Mouse (Mus musculus): ENCODE measurements at regions not wholly inside any gene's neighbourhood (a gene's known extent, or its start where the extent isn't known, plus 50 kb on each side); places are given as distances from the start of the nearest gene placed in this dataset.

DNA sequence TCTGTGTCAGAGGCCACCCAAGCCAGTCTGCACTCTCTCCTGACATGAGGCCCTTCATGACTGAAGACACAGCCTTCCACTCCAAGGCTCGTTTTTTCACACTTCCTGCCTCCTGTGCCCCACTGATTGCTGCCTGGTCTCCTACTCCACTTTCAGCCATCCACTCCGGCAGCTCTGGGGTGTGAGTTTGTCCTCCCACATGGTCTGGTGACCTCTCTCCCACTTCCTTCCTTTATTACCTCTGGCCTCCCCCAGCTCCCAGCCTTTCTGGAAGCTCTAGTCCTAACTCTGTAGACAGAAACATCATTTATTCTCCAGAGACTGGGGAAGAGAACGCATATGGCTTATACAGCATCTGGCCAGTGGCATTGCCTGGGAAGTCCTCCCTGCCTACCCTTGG lies 349.0 kb downstream of the Ptpru start:
- Histone ChIP-seq H3K4me2 (replicated peaks) (no peak overlapping the region), H3K27ac (no peak overlapping the region), H3K9me3 (ENCODE audit: control insufficient read depth, low read length) (no peaks in the 10 kb centered on the region), H3K9ac (no peak overlapping the region), H3K4me1 (replicated peaks; ENCODE audit: control insufficient read depth, insufficient read depth, low read length) (peaks cover 57% of the 10 kb centered on the region), H3K27me3 (ENCODE audit: control insufficient read depth, insufficient read depth, low read length) (no peaks in the 10 kb centered on the region), H3K36me3 (replicated peaks; ENCODE audit: control insufficient read depth, insufficient read depth) (no peaks in the 10 kb centered on the region), H3K4me3 (replicated peaks; ENCODE audit: low read length) (no peak overlapping the region)
- 60% methylated on average over 3 of the region's 3 CpGs for WGBS
- ATAC-seq (ENCODE audit: low FRiP score) (no peak), DNase-seq (ENCODE audit: low spot score) (no peak)

DNA sequence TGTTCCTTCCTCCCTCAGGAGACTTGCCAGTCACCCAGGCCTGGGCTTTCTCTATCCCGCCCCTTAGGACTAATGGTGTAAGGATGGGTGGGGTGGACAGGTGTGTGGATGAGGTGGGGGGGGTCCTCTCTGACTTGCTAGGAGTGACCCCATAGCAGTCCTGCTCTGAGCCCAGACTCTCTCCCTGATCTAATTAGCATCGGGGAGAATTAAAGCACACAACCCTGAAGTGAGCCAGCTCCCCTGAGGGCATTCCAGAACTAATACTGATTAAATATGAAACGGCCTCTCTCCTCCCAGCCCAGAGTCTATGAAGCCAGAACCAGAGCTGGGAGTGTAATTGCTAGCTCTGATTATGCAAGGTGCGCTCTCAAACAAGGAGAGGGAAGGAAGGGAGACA lies 346.1 kb downstream of the Ptpru start:
- Histone ChIP-seq H3K27me3 (ENCODE audit: control insufficient read depth, insufficient read depth, low read length) (no peaks in the 10 kb centered on the region), H3K4me1 (replicated peaks; ENCODE audit: control insufficient read depth, insufficient read depth, low read length) (peaks cover 44% of the 10 kb centered on the region), H3K9ac (no peak overlapping the region), H3K36me3 (replicated peaks; ENCODE audit: control insufficient read depth, insufficient read depth) (no peaks in the 10 kb centered on the region), H3K4me3 (replicated peaks; ENCODE audit: low read length) (no peak overlapping the region), H3K4me2 (replicated peaks) (no peak overlapping the region), H3K9me3 (ENCODE audit: control insufficient read depth, low read length) (no peaks in the 10 kb centered on the region), H3K27ac (no peak overlapping the region)
- ATAC-seq (ENCODE audit: low FRiP score) (no peak; the same call in 1 of the 2 replicates), DNase-seq (ENCODE audit: low spot score) (no peak)
- 34% methylated on average over 4 of the region's 4 CpGs for WGBS

- WGBS, result 34% methylated on average over 4 of the region's 4 CpGs
- Histone ChIP-seq H3K4me1 (replicated peaks; ENCODE audit: control insufficient read depth, insufficient read depth, low read length) (peaks cover 32% of the 10 kb centered on the region), H3K27ac (peak overlapping the region; percentile 24; the same call in 1 of the 2 replicates), H3K9ac (no peak overlapping the region), H3K27me3 (ENCODE audit: control insufficient read depth, insufficient read depth, low read length) (no peaks in the 10 kb centered on the region), H3K4me2 (replicated peaks) (no peak overlapping the region), H3K4me3 (replicated peaks; ENCODE audit: low read length) (no peak overlapping the region), H3K9me3 (ENCODE audit: control insufficient read depth, low read length) (no peaks in the 10 kb centered on the region), H3K36me3 (replicated peaks; ENCODE audit: control insufficient read depth, insufficient read depth) (no peaks in the 10 kb centered on the region)
- ATAC-seq (ENCODE audit: low FRiP score) (0 out of 2 replicates have a peak, but pooled peaks have one; percentile 40), DNase-seq (ENCODE audit: low spot score) (no peak)
Observed at GRCm38 (mm10) chr4:131493726-131494125, 344.4 kb downstream of the Ptpru start.

DNA sequence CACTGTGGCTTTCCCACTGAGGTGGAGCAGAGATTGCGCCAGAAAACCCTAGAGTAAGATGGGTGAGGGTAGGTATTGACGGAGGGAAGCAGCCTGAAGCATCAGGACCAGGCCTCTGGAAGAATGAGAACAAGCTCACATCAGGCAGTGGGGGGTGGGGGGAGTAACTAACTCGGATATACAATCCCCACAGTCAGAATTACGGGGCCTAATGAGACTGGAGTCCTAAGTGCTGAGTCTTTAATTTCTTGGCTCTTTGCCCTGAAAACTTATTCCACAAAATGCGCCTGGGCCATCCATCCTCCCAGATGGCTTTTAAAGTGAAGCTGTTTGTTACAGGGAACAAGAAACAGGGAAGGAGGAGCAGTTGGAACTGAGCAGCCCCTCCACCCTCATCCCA lies 341.2 kb downstream of the Ptpru start:
- WGBS, result 53% methylated on average over 5 of the region's 5 CpGs
- no peak overlapping the region for H3K4me2 ChIP-seq (replicated peaks)
- DNase-seq (ENCODE audit: low spot score), result no peak
- H3K9ac ChIP-seq, result no peak overlapping the region
- no peak for ATAC-seq (ENCODE audit: low FRiP score)
- H3K27me3 ChIP-seq (ENCODE audit: control insufficient read depth, insufficient read depth, low read length), result no peaks in the 10 kb centered on the region
- 0 out of 2 replicates have a peak overlapping the region, but pooled peaks have one; percentile 47 for H3K27ac ChIP-seq
- no peak overlapping the region for H3K4me3 ChIP-seq (replicated peaks; ENCODE audit: low read length)
- H3K4me1 ChIP-seq (replicated peaks; ENCODE audit: control insufficient read depth, insufficient read depth, low read length), result peaks cover 32% of the 10 kb centered on the region
- no peaks in the 10 kb centered on the region for H3K9me3 ChIP-seq (ENCODE audit: control insufficient read depth, low read length)
- no peaks in the 10 kb centered on the region for H3K36me3 ChIP-seq (replicated peaks; ENCODE audit: control insufficient read depth, insufficient read depth)

DNA sequence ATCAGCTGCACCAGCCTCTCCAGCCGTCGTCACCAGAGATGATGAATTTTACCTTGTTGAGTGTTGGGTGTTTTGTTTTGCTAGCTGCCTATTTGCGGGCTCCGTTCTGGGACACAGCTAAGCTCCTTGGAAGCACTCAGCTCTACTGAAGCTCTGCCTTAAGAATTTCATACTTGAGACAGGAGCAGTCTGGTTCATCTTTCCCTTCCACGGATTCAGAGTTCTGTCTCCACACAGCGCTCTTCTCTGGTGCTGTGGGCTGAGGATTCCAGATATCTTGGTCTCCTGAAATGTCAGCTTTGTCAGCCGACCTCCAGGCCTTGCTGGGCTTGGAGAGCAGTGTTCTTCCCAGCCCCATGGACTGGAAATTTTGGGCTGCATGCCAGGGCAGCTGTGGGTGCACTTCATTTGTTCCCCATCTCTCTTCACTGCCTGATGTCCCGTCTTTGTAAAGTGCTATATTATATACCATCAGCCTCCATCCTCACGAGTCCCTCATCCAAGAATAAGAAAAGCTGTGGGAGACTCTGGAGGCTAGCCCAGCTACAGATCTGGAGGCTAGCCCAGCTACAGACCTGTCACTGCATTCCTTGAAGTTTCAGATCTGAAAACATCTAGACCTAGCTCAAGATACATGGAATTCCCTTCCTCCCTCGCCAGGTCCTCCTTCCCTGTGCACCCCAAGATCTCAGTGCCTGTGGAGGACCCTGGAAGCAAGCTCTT lies 337.0 kb downstream of the Ptpru start:
- no peak overlapping the region for H3K4me2 ChIP-seq (replicated peaks)
- WGBS, result 86% methylated on average over 10 of the region's 10 CpGs
- no peak for ATAC-seq (ENCODE audit: low FRiP score)
- H3K4me3 ChIP-seq (replicated peaks; ENCODE audit: low read length), result no peak overlapping the region
- no peak overlapping the region for H3K27ac ChIP-seq
- peaks cover 7% of the 10 kb centered on the region for H3K4me1 ChIP-seq (replicated peaks; ENCODE audit: control insufficient read depth, insufficient read depth, low read length)
- no peak overlapping the region for H3K9ac ChIP-seq
- DNase-seq (ENCODE audit: low spot score), result no peak
- no peaks in the 10 kb centered on the region for H3K9me3 ChIP-seq (ENCODE audit: control insufficient read depth, low read length)
- H3K27me3 ChIP-seq (ENCODE audit: control insufficient read depth, insufficient read depth, low read length), result no peaks in the 10 kb centered on the region
- no peaks in the 10 kb centered on the region for H3K36me3 ChIP-seq (replicated peaks; ENCODE audit: control insufficient read depth, insufficient read depth)

DNA sequence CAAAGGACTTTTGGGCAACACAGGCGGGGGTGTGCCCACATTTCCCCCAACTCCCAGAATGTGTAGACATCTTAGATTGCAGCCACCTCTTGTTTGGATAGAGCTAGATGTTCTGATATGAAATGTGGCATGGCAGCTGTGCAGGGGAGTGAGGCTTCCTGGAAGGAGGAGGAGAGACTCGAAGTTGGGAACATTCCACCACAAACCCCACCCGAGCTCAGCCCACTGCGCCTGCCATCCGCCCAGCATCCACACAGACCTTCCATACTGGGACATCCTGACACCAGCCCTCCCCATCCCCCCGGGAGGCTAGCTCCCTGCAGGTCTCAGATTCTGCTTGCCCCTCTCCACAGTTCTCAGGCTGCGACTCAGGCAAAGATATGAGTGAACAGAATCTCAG lies 329.9 kb downstream of the Ptpru start:
- H3K9ac ChIP-seq, result no peak overlapping the region
- no peak overlapping the region for H3K4me3 ChIP-seq (replicated peaks; ENCODE audit: low read length)
- H3K4me2 ChIP-seq (replicated peaks), result no peak overlapping the region
- no peaks in the 10 kb centered on the region for H3K36me3 ChIP-seq (replicated peaks; ENCODE audit: control insufficient read depth, insufficient read depth)
- H3K27ac ChIP-seq, result no peak overlapping the region
- no peaks in the 10 kb centered on the region for H3K4me1 ChIP-seq (replicated peaks; ENCODE audit: control insufficient read depth, insufficient read depth, low read length)
- 75% methylated on average over 7 of the region's 7 CpGs for WGBS
- DNase-seq (ENCODE audit: low spot score), result no peak
- no peaks in the 10 kb centered on the region for H3K27me3 ChIP-seq (ENCODE audit: control insufficient read depth, insufficient read depth, low read length)
- no peaks in the 10 kb centered on the region for H3K9me3 ChIP-seq (ENCODE audit: control insufficient read depth, low read length)
- ATAC-seq (ENCODE audit: low FRiP score), result no peak

- ATAC-seq (ENCODE audit: low FRiP score) (no peak), DNase-seq (ENCODE audit: low spot score) (no peak)
- no peaks in the 10 kb centered on the region for H3K36me3 ChIP-seq (replicated peaks; ENCODE audit: control insufficient read depth, insufficient read depth)
- 71% methylated on average over 3 of the region's 3 CpGs for WGBS
- no peaks in the 10 kb centered on the region for H3K9me3 ChIP-seq (ENCODE audit: control insufficient read depth, low read length)
- H3K4me1 ChIP-seq (replicated peaks; ENCODE audit: control insufficient read depth, insufficient read depth, low read length), result no peaks in the 10 kb centered on the region
- H3K9ac ChIP-seq, result no peak overlapping the region
- no peak overlapping the region for H3K27ac ChIP-seq
- H3K4me3 ChIP-seq (replicated peaks; ENCODE audit: low read length), result no peak overlapping the region
- H3K4me2 ChIP-seq (replicated peaks), result no peak overlapping the region
- no peaks in the 10 kb centered on the region for H3K27me3 ChIP-seq (ENCODE audit: control insufficient read depth, insufficient read depth, low read length)
Observed at GRCm38 (mm10) chr4:131511586-131511985, 326.5 kb downstream of the Ptpru start.

- no peak for ATAC-seq (ENCODE audit: low FRiP score)
- H3K4me1 ChIP-seq (replicated peaks; ENCODE audit: control insufficient read depth, insufficient read depth, low read length), result no peaks in the 10 kb centered on the region
- H3K9me3 ChIP-seq (ENCODE audit: control insufficient read depth, low read length), result no peaks in the 10 kb centered on the region
- no peak overlapping the region for H3K27ac ChIP-seq
- no peaks in the 10 kb centered on the region for H3K27me3 ChIP-seq (ENCODE audit: control insufficient read depth, insufficient read depth, low read length)
- no peak for DNase-seq (ENCODE audit: low spot score)
- H3K36me3 ChIP-seq (replicated peaks; ENCODE audit: control insufficient read depth, insufficient read depth), result no peaks in the 10 kb centered on the region
- no peak overlapping the region for H3K4me3 ChIP-seq (replicated peaks; ENCODE audit: low read length)
- no peak overlapping the region for H3K9ac ChIP-seq
- WGBS, result 63% methylated on average over 7 of the region's 7 CpGs
- H3K4me2 ChIP-seq (replicated peaks), result no peak overlapping the region
Observed at GRCm38 (mm10) chr4:131512768-131513167, 325.3 kb downstream of the Ptpru start.

GRCm38 (mm10) chr4:131520636-131521306 lies 317.3 kb downstream of the Ptpru start:
- no peak overlapping the region for H3K4me2 ChIP-seq (replicated peaks)
- no peaks in the 10 kb centered on the region for H3K36me3 ChIP-seq (replicated peaks; ENCODE audit: control insufficient read depth, insufficient read depth)
- no peak overlapping the region for H3K4me3 ChIP-seq (replicated peaks; ENCODE audit: low read length)
- no peaks in the 10 kb centered on the region for H3K27me3 ChIP-seq (ENCODE audit: control insufficient read depth, insufficient read depth, low read length)
- H3K9me3 ChIP-seq (ENCODE audit: control insufficient read depth, low read length), result no peaks in the 10 kb centered on the region
- no peak overlapping the region for H3K27ac ChIP-seq
- H3K9ac ChIP-seq, result no peak overlapping the region
- ATAC-seq (ENCODE audit: low FRiP score) (no peak), DNase-seq (ENCODE audit: low spot score) (no peak)
- H3K4me1 ChIP-seq (replicated peaks; ENCODE audit: control insufficient read depth, insufficient read depth, low read length), result no peaks in the 10 kb centered on the region
- WGBS, result 69% methylated on average over 10 of the region's 10 CpGs

All from hindbrain, embryonic 14.5 days (tissue).